In genomic region chr10:127339683-127340576, GRCm38 (mm10) we compare ENCODE assay signal across 8 mouse cellular contexts. TPM values are rescaled to one million over a fixed set of nuclear protein-coding genes. Genes with fewer than 3 reads are reported as not detected.
DNase-seq lines count a peak whose midpoint lies in the region; ATAC-seq and TF ChIP-seq lines count a peak whose summit lies in the region.
"Had no signal": no experiment of that assay in that cellular context is flagged by ENCODE, and none has a peak within 500 bp of the region (broad histone marks: within the 10 kb centered on the region; RNA-seq: fewer than 3 reads in every experiment).

No protein-coding gene starts in this region.

- peak overlapping the region; percentile 56 for H3K27ac ChIP-seq in MEL (ENCODE audit: control insufficient read depth, low read depth, low read length)
- H3K27ac ChIP-seq in forebrain, embryonic 14.5 days (ENCODE audit: low read depth, low read length) = no peak overlapping the region
- peak overlapping the region; percentile 48; the same call in 1 of the 2 replicates for H3K27ac ChIP-seq in hindbrain, postnatal 0 days
- peak overlapping the region; percentile 94 for H3K27ac ChIP-seq in lung, embryonic 16.5 days (ENCODE audit: low read length)
- peak overlapping the region; percentile 89 for H3K27ac ChIP-seq in stomach, embryonic 16.5 days (ENCODE audit: low read length)

- under 1% methylated on average over 41 of the region's 42 CpGs for WGBS in forebrain, embryonic 14.5 days
- under 1% methylated on average over 40 of the region's 42 CpGs for WGBS in hindbrain, postnatal 0 days
- WGBS in lung, embryonic 16.5 days = under 1% methylated on average over 40 of the region's 42 CpGs
- under 1% methylated on average over 41 of the region's 42 CpGs for WGBS in stomach, embryonic 16.5 days

- peak overlapping the region; percentile 64 for H3K4me2 ChIP-seq in forebrain, embryonic 14.5 days (ENCODE audit: low read length)
- H3K4me2 ChIP-seq in hindbrain, postnatal 0 days (ENCODE audit: low read depth, low read length) = peak overlapping the region; percentile 68
- H3K4me2 ChIP-seq in lung, embryonic 16.5 days (ENCODE audit: low read depth, low read length) = peak overlapping the region; percentile 97
- H3K4me2 ChIP-seq in stomach, embryonic 16.5 days (ENCODE audit: low read depth, low read length) = peak overlapping the region; percentile 73

- peak overlapping the region; percentile 66 for H3K9ac ChIP-seq in MEL (ENCODE audit: control insufficient read depth, low read depth, low read length, poor library complexity, severe bottlenecking)
- peak overlapping the region; percentile 29; the same call in 1 of the 2 replicates for H3K9ac ChIP-seq in forebrain, embryonic 14.5 days (ENCODE audit: low read length)
- H3K9ac ChIP-seq in hindbrain, postnatal 0 days (replicated peaks; ENCODE audit: low read length) = peak overlapping the region; percentile 28; the same call in 1 of the 2 replicates
- H3K9ac ChIP-seq in lung, embryonic 16.5 days (ENCODE audit: low read length) = peak overlapping the region; percentile 66
- H3K9ac ChIP-seq in stomach, embryonic 16.5 days (ENCODE audit: low read length) = peak overlapping the region; percentile 66

- H3K27me3 ChIP-seq in MEL (ENCODE audit: control insufficient read depth in 1 of 2, insufficient read depth in 2 of 2, low read length in 2 of 2) = no peaks in the 10 kb centered on the region
- peaks cover 23% of the 10 kb centered on the region; the same call in 1 of the 2 replicates for H3K27me3 ChIP-seq in forebrain, embryonic 14.5 days (replicated peaks; ENCODE audit: control insufficient read depth, insufficient read depth, low read length)
- H3K27me3 ChIP-seq in hindbrain, postnatal 0 days (ENCODE audit: insufficient read depth, low read length) = peaks cover 13% of the 10 kb centered on the region; the same call in 1 of the 2 replicates
- peaks cover 7% of the 10 kb centered on the region for H3K27me3 ChIP-seq in lung, embryonic 16.5 days (ENCODE audit: control insufficient read depth, insufficient read depth, low read depth, low read length)
- no peaks in the 10 kb centered on the region for H3K27me3 ChIP-seq in stomach, embryonic 16.5 days (ENCODE audit: control insufficient read depth, insufficient read depth, low read length)

- DNase-seq in CD4-positive helper T cell, adult 2 months (ENCODE audit: low read depth, low spot score) = peak; percentile 43
- DNase-seq in MEL (ENCODE audit: low read depth, low spot score) = peak; percentile 90
- DNase-seq in forebrain, embryonic 14.5 days (ENCODE audit: low spot score) = peak; percentile 53
- DNase-seq in hindbrain, postnatal 0 days (ENCODE audit: low spot score) = peak; percentile 75
- no peak for DNase-seq in frontal cortex, postnatal 25 days (ENCODE audit: low spot score in 2 of 2)

- TF ChIP-seq EP300 in MEL (IDR thresholded peaks at IDR 0.05; ENCODE audit: low read depth in 1 of 2, low read length in 2 of 2) = no peak

- H3K79me2 ChIP-seq in MEL (ENCODE audit: control insufficient read depth, insufficient read depth, low read length, poor library complexity) = no peaks in the 10 kb centered on the region; the same call in 1 of the 2 replicates

- no peak for TF ChIP-seq POLR2A in MEL (IDR thresholded peaks at IDR 0.05; ENCODE audit: control insufficient read depth in 1 of 2, insufficient read depth in 1 of 2, low read depth in 1 of 2, low read length in 2 of 2, poor library complexity in 1 of 2)

- H3K36me3 ChIP-seq in MEL (ENCODE audit: control insufficient read depth in 1 of 2, insufficient read depth in 2 of 2, low read length in 2 of 2) = peaks cover 0 to 2% of the 10 kb centered on the region in 2 experiments; a peak in 1 of 4 replicates
- H3K36me3 ChIP-seq in forebrain, embryonic 14.5 days (ENCODE audit: control insufficient read depth, insufficient read depth, low read length) = no peaks in the 10 kb centered on the region
- no peaks in the 10 kb centered on the region for H3K36me3 ChIP-seq in hindbrain, postnatal 0 days (ENCODE audit: insufficient read depth, low read length)
- no peaks in the 10 kb centered on the region for H3K36me3 ChIP-seq in lung, embryonic 16.5 days (ENCODE audit: control insufficient read depth, insufficient read depth, low read length)
- H3K36me3 ChIP-seq in stomach, embryonic 16.5 days (ENCODE audit: control insufficient read depth, insufficient read depth, low read length) = no peaks in the 10 kb centered on the region

- TF ChIP-seq RAD21 in MEL (IDR thresholded peaks at IDR 0.05; ENCODE audit: low read depth, low read length) = no peak

- H3K9me3 ChIP-seq in MEL (replicated peaks; ENCODE audit: insufficient read depth, low read length) = no peaks in the 10 kb centered on the region
- no peaks in the 10 kb centered on the region for H3K9me3 ChIP-seq in forebrain, embryonic 14.5 days (replicated peaks; ENCODE audit: control insufficient read depth, low read length)
- no peaks in the 10 kb centered on the region for H3K9me3 ChIP-seq in hindbrain, postnatal 0 days (ENCODE audit: low read length)
- H3K9me3 ChIP-seq in lung, embryonic 16.5 days (ENCODE audit: control insufficient read depth, low read length) = no peaks in the 10 kb centered on the region
- H3K9me3 ChIP-seq in stomach, embryonic 16.5 days (replicated peaks; ENCODE audit: control insufficient read depth, low read length) = no peaks in the 10 kb centered on the region

- ATAC-seq in forebrain, embryonic 14.5 days = peak; percentile 43
- peak; percentile 12; the same call in 1 of the 2 replicates for ATAC-seq in hindbrain, postnatal 0 days
- ATAC-seq in lung, embryonic 16.5 days (ENCODE audit: low read depth) = peak; percentile 77
- ATAC-seq in stomach, embryonic 16.5 days (ENCODE audit: insufficient read depth, low FRiP score) = peak; percentile 64

- 0 out of 4 replicates have a peak, but pooled peaks cover 0 to 3% of the 10 kb centered on the region in 2 experiments for H3K4me1 ChIP-seq in MEL (ENCODE audit: control insufficient read depth in 1 of 2, insufficient read depth in 2 of 2, low read length in 2 of 2)
- H3K4me1 ChIP-seq in forebrain, embryonic 14.5 days (ENCODE audit: control insufficient read depth, insufficient read depth, low read length) = peaks cover 23% of the 10 kb centered on the region
- peaks cover 11% of the 10 kb centered on the region for H3K4me1 ChIP-seq in hindbrain, postnatal 0 days (ENCODE audit: insufficient read depth, low read length)
- H3K4me1 ChIP-seq in lung, embryonic 16.5 days (replicated peaks; ENCODE audit: control insufficient read depth, insufficient read depth, low read length) = peaks cover 14% of the 10 kb centered on the region
- peaks cover 7% of the 10 kb centered on the region for H3K4me1 ChIP-seq in stomach, embryonic 16.5 days (ENCODE audit: control insufficient read depth, insufficient read depth, low read length)

- peak overlapping the region; percentile 61 to 95 for H3K4me3 ChIP-seq in MEL (ENCODE audit: control insufficient read depth in 1 of 2, insufficient read depth in 1 of 2, low read depth in 2 of 2, low read length in 2 of 2)
- H3K4me3 ChIP-seq in forebrain, embryonic 14.5 days (ENCODE audit: low read depth, low read length) = peak overlapping the region; percentile 29
- peak overlapping the region; percentile 37 for H3K4me3 ChIP-seq in hindbrain, postnatal 0 days (ENCODE audit: low read length)
- peak overlapping the region; percentile 62 for H3K4me3 ChIP-seq in lung, embryonic 16.5 days (ENCODE audit: low read length)
- peak overlapping the region; percentile 57 for H3K4me3 ChIP-seq in stomach, embryonic 16.5 days (replicated peaks; ENCODE audit: low read length)

- no peak for TF ChIP-seq CTCF in MEL (IDR thresholded peaks at IDR 0.05 in 2 of 3, conservative IDR thresholded peaks at IDR 0.05 in 1 of 3; ENCODE audit: control insufficient read depth in 1 of 3, insufficient read depth in 1 of 3, low read depth in 2 of 3, low read length in 3 of 3, poor library complexity in 1 of 3, severe bottlenecking in 1 of 3)
- TF ChIP-seq CTCF in hindbrain, postnatal 0 days (IDR thresholded peaks at IDR 0.05; ENCODE audit: low read depth) = no peak

RNA-seq across cellular contexts. Expression of gene Gli1, which starts 1.8 kb away (rescaled TPM):
- total RNA-seq in MEL (2012; rRNA removed) = 1.3 and 1.4 TPM in 2 replicates
- polyA plus RNA-seq in MEL (2012; ENCODE audit: insufficient read depth in 1 of 2, insufficient read length in 2 of 2, low read depth in 1 of 2, low replicate concordance in 2 of 2, missing spikeins in 1 of 2) = 1 to 10 TPM in 1 of 2 experiments, not detected in 1; 8.0 TPM
- 0.55 and 1.0 TPM in 2 replicates for polyA plus RNA-seq in forebrain, embryonic 14.5 days (2014; fragmentation: Nextera tagmentation; extraction: Ambion mirVana)
- total RNA-seq in hindbrain, postnatal 0 days (2014; rRNA removed) = 10.9 and 13.0 TPM in 2 replicates
- 2.7 TPM in 2 replicates for polyA plus RNA-seq in hindbrain, postnatal 0 days (2015; fragmentation: Nextera tagmentation; extraction: Ambion mirVana)
- polyA plus RNA-seq in lung, embryonic 16.5 days (2015; fragmentation: Nextera tagmentation; extraction: Ambion mirVana) = 9.7 and 10.5 TPM in 2 replicates
- 9.8 and 9.9 TPM in 2 replicates for polyA plus RNA-seq in stomach, embryonic 16.5 days (2015; fragmentation: Nextera tagmentation; extraction: Ambion mirVana)

RNA-seq across cellular contexts. Expression of gene Inhbe, which starts 14.3 kb away (rescaled TPM):
- not detected in 2 replicates for total RNA-seq in MEL (2012; rRNA removed)
- polyA plus RNA-seq in MEL (2012; ENCODE audit: insufficient read depth in 1 of 2, insufficient read length in 2 of 2, low read depth in 1 of 2, low replicate concordance in 2 of 2, missing spikeins in 1 of 2) = under 1 TPM in 1 of 2 experiments, not detected in 1; 0.03 TPM
- not detected in 2 replicates for polyA plus RNA-seq in forebrain, embryonic 14.5 days (2014; fragmentation: Nextera tagmentation; extraction: Ambion mirVana)
- total RNA-seq in hindbrain, postnatal 0 days (2014; rRNA removed) = not detected in 2 replicates
- not detected in 2 replicates for polyA plus RNA-seq in hindbrain, postnatal 0 days (2015; fragmentation: Nextera tagmentation; extraction: Ambion mirVana)
- not detected in 2 replicates for polyA plus RNA-seq in lung, embryonic 16.5 days (2015; fragmentation: Nextera tagmentation; extraction: Ambion mirVana)
- 0.06 TPM in 1 of 2 replicates, not detected in the other for polyA plus RNA-seq in stomach, embryonic 16.5 days (2015; fragmentation: Nextera tagmentation; extraction: Ambion mirVana)

RNA-seq across cellular contexts. Expression of gene Arhgap9, which starts 18.2 kb away (rescaled TPM):
- 24.4 and 27.7 TPM in 2 replicates for total RNA-seq in MEL (2012; rRNA removed)
- polyA plus RNA-seq in MEL (2012; ENCODE audit: insufficient read depth in 1 of 2, insufficient read length in 2 of 2, low read depth in 1 of 2, low replicate concordance in 2 of 2, missing spikeins in 1 of 2) = 10 to 100 TPM in 1 of 2 experiments, not detected in 1; 41.1 TPM
- 0.70 and 1.2 TPM in 2 replicates for polyA plus RNA-seq in forebrain, embryonic 14.5 days (2014; fragmentation: Nextera tagmentation; extraction: Ambion mirVana)
- total RNA-seq in hindbrain, postnatal 0 days (2014; rRNA removed) = 1.0 and 1.5 TPM in 2 replicates
- polyA plus RNA-seq in hindbrain, postnatal 0 days (2015; fragmentation: Nextera tagmentation; extraction: Ambion mirVana) = 1.2 and 1.3 TPM in 2 replicates
- 5.5 and 6.9 TPM in 2 replicates for polyA plus RNA-seq in lung, embryonic 16.5 days (2015; fragmentation: Nextera tagmentation; extraction: Ambion mirVana)
- 4.2 and 6.6 TPM in 2 replicates for polyA plus RNA-seq in stomach, embryonic 16.5 days (2015; fragmentation: Nextera tagmentation; extraction: Ambion mirVana)

RNA-seq across cellular contexts. Expression of gene Mars, which starts 28.3 kb away (rescaled TPM):
- total RNA-seq in MEL (2012; rRNA removed) = 147 and 162 TPM in 2 replicates
- 100 to 1,000 TPM in 1 of 2 experiments, not detected in 1; 195 TPM for polyA plus RNA-seq in MEL (2012; ENCODE audit: insufficient read depth in 1 of 2, insufficient read length in 2 of 2, low read depth in 1 of 2, low replicate concordance in 2 of 2, missing spikeins in 1 of 2)
- polyA plus RNA-seq in forebrain, embryonic 14.5 days (2014; fragmentation: Nextera tagmentation; extraction: Ambion mirVana) = 124 and 135 TPM in 2 replicates
- 74.4 and 90.4 TPM in 2 replicates for total RNA-seq in hindbrain, postnatal 0 days (2014; rRNA removed)
- polyA plus RNA-seq in hindbrain, postnatal 0 days (2015; fragmentation: Nextera tagmentation; extraction: Ambion mirVana) = 104 TPM in 2 replicates
- polyA plus RNA-seq in lung, embryonic 16.5 days (2015; fragmentation: Nextera tagmentation; extraction: Ambion mirVana) = 86.1 and 93.9 TPM in 2 replicates
- 98.9 and 104 TPM in 2 replicates for polyA plus RNA-seq in stomach, embryonic 16.5 days (2015; fragmentation: Nextera tagmentation; extraction: Ambion mirVana)

RNA-seq across cellular contexts. Expression of gene Inhbc, which starts 30.3 kb away (rescaled TPM):
- not detected in 2 replicates for total RNA-seq in MEL (2012; rRNA removed)
- not detected for polyA plus RNA-seq in MEL (2012; ENCODE audit: insufficient read depth in 1 of 2, insufficient read length in 2 of 2, low read depth in 1 of 2, low replicate concordance in 2 of 2, missing spikeins in 1 of 2)
- polyA plus RNA-seq in forebrain, embryonic 14.5 days (2014; fragmentation: Nextera tagmentation; extraction: Ambion mirVana) = not detected in 2 replicates
- not detected in 2 replicates for total RNA-seq in hindbrain, postnatal 0 days (2014; rRNA removed)
- not detected in 2 replicates for polyA plus RNA-seq in hindbrain, postnatal 0 days (2015; fragmentation: Nextera tagmentation; extraction: Ambion mirVana)
- polyA plus RNA-seq in lung, embryonic 16.5 days (2015; fragmentation: Nextera tagmentation; extraction: Ambion mirVana) = not detected in 2 replicates
- 0.15 and 0.27 TPM in 2 replicates for polyA plus RNA-seq in stomach, embryonic 16.5 days (2015; fragmentation: Nextera tagmentation; extraction: Ambion mirVana)
- total RNA-seq: left cerebral cortex, postnatal 10 days had no signal

Comparison
In these comparisons a context has a peak if more than half of its experiments do, and no peak if none do; other contexts are left out.
1. DNase-seq: peak in CD4-positive helper T cell, adult 2 months (single experiment), MEL (single experiment), forebrain, embryonic 14.5 days (single experiment) and hindbrain, postnatal 0 days (single experiment); none in frontal cortex, postnatal 25 days (0 of 2).
2. ATAC-seq: peak in every context shown above with its lines; median percentile 77 in lung, embryonic 16.5 days; 64 in stomach, embryonic 16.5 days; 43 in forebrain, embryonic 14.5 days; 12 in hindbrain, postnatal 0 days.
3. Peak in every context shown above with its lines, with median percentiles within 50 percentile points of each other: H3K4me3 ChIP-seq, H3K9ac ChIP-seq and H3K4me2 ChIP-seq.